Mouse (Mus musculus) forebrain, postnatal 0 days (tissue): ENCODE data around the gene C2. TPM values are rescaled to one million over a fixed set of nuclear protein-coding genes. Genes with fewer than 3 reads are reported as not detected.
A peak's percentile ranks its signal among the peaks of the same experiment; 100 is the strongest.

ENCODE experiments used
- ATAC-seq: fragments of 200-750 bp; cut with Nextera tagmentation; 2 replicates; pipeline ENCODE4 v1.8.0; 2017; ENCODE audit warnings: mild to moderate bottlenecking, moderate library complexity
- DNase-seq: peaks from one replicate; pipeline ENCODE4 v3.0.0-alpha.2; 2015
- H3K27ac ChIP-seq: fragments of 300-500 bp; sonication (generic); 2 replicates; pipeline ENCODE4 v1.5.1; 2014; ENCODE audit warnings: low read depth, mild to moderate bottlenecking, antibody characterized with exemption, low read length, moderate library complexity, mixed read lengths
- H3K27me3 ChIP-seq: fragments of 300-500 bp; sonication (generic); 2 replicates; pipeline ENCODE4 v1.6.1; 2014; ENCODE audit warnings: mild to moderate bottlenecking, low read length, mixed read lengths; ENCODE audit not compliant: insufficient read depth
- H3K36me3 ChIP-seq: fragments of 300-500 bp; sonication (generic); 2 replicates; pipeline ENCODE4 v1.6.1; 2014; ENCODE audit warnings: mild to moderate bottlenecking, moderate library complexity; ENCODE audit not compliant: insufficient read depth
- H3K4me1 ChIP-seq: fragments of 300-500 bp; sonication (generic); 2 replicates; pipeline ENCODE4 v1.6.1; 2014; ENCODE audit warnings: antibody characterized with exemption; ENCODE audit not compliant: insufficient read depth
- H3K4me2 ChIP-seq: fragments of 300-500 bp; sonication (generic); 2 replicates; pipeline ENCODE4 v1.6.1; 2014; ENCODE audit warnings: low read depth, mild to moderate bottlenecking, moderate library complexity
- H3K4me3 ChIP-seq: fragments of 300-500 bp; sonication (generic); 2 replicates; pipeline ENCODE4 v1.5.1; 2014; ENCODE audit warnings: low read depth, low read length, mixed read lengths
- H3K9ac ChIP-seq: fragments of 300-500 bp; sonication (generic); 2 replicates; pipeline ENCODE4 v1.6.1; 2014; ENCODE audit warnings: mild to moderate bottlenecking
- H3K9me3 ChIP-seq: fragments of 300-500 bp; sonication (generic); 2 replicates; pipeline ENCODE4 v1.6.1; 2016; ENCODE audit warnings: low read length
- CTCF ChIP-seq: sonication (generic); IDR thresholded peaks from 2 replicates; pipeline ENCODE4 v1.5.1; 2016; ENCODE audit warnings: antibody characterized with exemption, control low read depth, low read depth
- whole genome bisulfite sequencing: fragments of 180-500 bp; shearing (Covaris S2); extraction: QIAGEN DNeasy Blood & Tissue Kit; methylation state at CpG from one replicate; pipeline ENCODE4 v1.1.7; 2014; 5-methylcytosine and 5-hydroxymethylcytosine counted together
- polyA plus RNA-seq: library from polyadenylated mRNA; unstranded; fragments of >200 nt; fragmentation: Nextera tagmentation; extraction: Ambion mirVana; gene quantifications from 2 replicates; pipeline ENCODE4 v1.2.1, GENCODE M21; 2015
- total RNA-seq: library from RNA; depleted of rRNA; stranded (reverse); fragments of >200 nt; gene quantifications from 2 replicates; pipeline ENCODE4 v1.2.3, GENCODE M21; 2014

C2 gene
- total and polyA plus RNA-seq, 2 experiments from 2014 or later = 3.5 to 6.1 TPM

- Histone ChIP-seq H3K4me2 (no peak overlapping the region), H3K4me3 (no peak overlapping the region), H3K9ac (no peak overlapping the region), H3K4me1 (no peaks in the 10 kb centered on the region), H3K36me3 (peaks cover 20% of the 10 kb centered on the region), H3K9me3 (no peaks in the 10 kb centered on the region), H3K27ac (no peak overlapping the region), H3K27me3 (no peaks in the 10 kb centered on the region)
- ATAC-seq = no peak
- no peak for TF ChIP-seq CTCF
- no peak for DNase-seq
- 85% methylated on average over 6 of the region's 6 CpGs for WGBS
These were observed 40.0 kb upstream of the C2 start for GRCm38 (mm10) chr17:34937960-34938505.

DNA sequence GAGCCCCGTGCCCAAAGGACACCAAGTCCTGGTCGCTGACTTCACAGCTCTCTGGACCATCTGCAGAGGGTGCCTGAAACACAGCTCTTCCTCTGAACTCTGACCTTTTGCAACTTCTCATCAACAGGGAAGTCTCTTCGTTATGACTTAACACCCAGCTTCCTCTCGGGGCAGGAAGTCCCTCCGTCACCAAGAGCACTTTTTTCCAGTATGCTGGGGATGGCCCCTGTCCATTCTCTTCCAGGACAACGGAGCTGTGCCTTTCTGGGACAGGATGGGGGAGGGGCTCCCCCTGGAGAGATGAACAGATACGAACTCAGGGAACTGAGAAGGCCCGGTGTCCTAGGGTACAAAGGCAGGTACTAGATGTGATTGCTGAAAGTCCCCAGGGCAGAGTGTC, 36.8 kb upstream of the C2 start:
- Histone ChIP-seq H3K9ac (no peak overlapping the region), H3K27me3 (no peaks in the 10 kb centered on the region), H3K9me3 (no peaks in the 10 kb centered on the region), H3K4me1 (peaks cover 7% of the 10 kb centered on the region), H3K36me3 (peaks cover 20% of the 10 kb centered on the region), H3K4me2 (no peak overlapping the region), H3K4me3 (no peak overlapping the region), H3K27ac (no peak overlapping the region)
- no peak for ATAC-seq
- TF ChIP-seq CTCF = no peak
- 59% methylated on average over 8 of the region's 8 CpGs for WGBS
- DNase-seq = no peak

DNA sequence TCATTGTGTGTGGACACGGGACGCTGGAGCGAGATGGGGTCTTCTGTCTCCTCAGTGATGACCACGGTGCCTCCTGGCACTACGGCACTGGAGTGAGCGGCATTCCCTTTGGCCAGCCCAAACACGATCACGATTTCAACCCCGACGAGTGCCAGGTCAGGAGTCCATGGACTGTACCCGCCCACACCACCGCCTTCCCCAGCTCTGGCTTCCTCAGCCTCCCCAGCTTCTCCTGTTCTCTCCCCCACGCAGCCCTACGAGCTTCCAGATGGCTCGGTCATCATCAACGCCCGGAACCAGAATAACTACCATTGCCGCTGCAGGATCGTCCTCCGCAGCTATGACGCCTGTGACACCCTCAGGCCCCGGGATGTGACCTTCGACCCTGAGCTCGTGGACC, 36.0 kb upstream of the C2 start:
- DNase-seq (no peak), ATAC-seq (no peak)
- 75% methylated on average over 24 of the region's 24 CpGs for whole genome bisulfite sequencing
- no peak overlapping the region for H3K4me3 ChIP-seq
- H3K36me3 ChIP-seq = peaks cover 20% of the 10 kb centered on the region
- H3K4me1 ChIP-seq = peaks cover 7% of the 10 kb centered on the region
- no peak overlapping the region for H3K9ac ChIP-seq
- no peaks in the 10 kb centered on the region for H3K9me3 ChIP-seq
- H3K4me2 ChIP-seq = no peak overlapping the region
- TF ChIP-seq CTCF = no peak
- no peaks in the 10 kb centered on the region for H3K27me3 ChIP-seq
- H3K27ac ChIP-seq = no peak overlapping the region

DNA sequence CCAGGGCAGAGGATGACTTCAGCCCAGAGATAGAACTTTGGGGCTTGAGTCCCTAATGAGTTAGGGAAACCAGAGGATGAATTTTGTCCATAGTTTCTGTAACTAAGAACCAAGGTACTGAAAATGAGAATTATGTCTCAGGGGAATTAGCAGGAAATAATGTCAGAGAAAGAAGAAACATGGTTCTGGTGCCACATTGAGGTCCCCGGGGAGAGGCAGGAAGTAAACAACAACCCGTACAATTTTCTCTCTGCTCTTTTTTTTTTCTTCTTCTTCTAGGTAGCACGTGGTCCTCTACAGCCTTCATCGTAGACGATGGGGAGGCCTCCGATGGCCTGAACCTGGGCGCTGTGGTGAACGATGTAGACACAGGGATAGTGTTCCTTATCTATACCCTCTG, 34.2 kb upstream of the C2 start:
- ATAC-seq = no peak
- H3K27me3 ChIP-seq = no peaks in the 10 kb centered on the region
- no peaks in the 10 kb centered on the region for H3K9me3 ChIP-seq
- H3K4me2 ChIP-seq = peak overlapping the region; percentile 99
- H3K4me3 ChIP-seq = peak overlapping the region; percentile 87
- peaks cover 20% of the 10 kb centered on the region for H3K36me3 ChIP-seq
- TF ChIP-seq CTCF = no peak
- H3K4me1 ChIP-seq = peaks cover 7% of the 10 kb centered on the region
- no peak overlapping the region for H3K27ac ChIP-seq
- DNase-seq = no peak
- WGBS = 91% methylated on average over 8 of the region's 8 CpGs
- peak overlapping the region; percentile 88 for H3K9ac ChIP-seq

GRCm38 (mm10) chr17:34931735-34932098, 33.7 kb upstream of the C2 start:
- Histone ChIP-seq H3K4me3 (peak overlapping the region; percentile 87), H3K9ac (peak overlapping the region; percentile 88), H3K4me2 (peak overlapping the region; percentile 99), H3K4me1 (peaks cover 7% of the 10 kb centered on the region), H3K9me3 (no peaks in the 10 kb centered on the region), H3K27ac (peak overlapping the region; percentile 67), H3K27me3 (no peaks in the 10 kb centered on the region), H3K36me3 (peaks cover 20% of the 10 kb centered on the region)
- DNase-seq = peak; percentile 38
- peak; percentile 5 for ATAC-seq
- 11% methylated on average over 14 of the region's 14 CpGs for WGBS
- no peak for TF ChIP-seq CTCF

GRCm38 (mm10) chr17:34931061-34931734, 33.1 kb upstream of the C2 start, which contains the start of gene Neu1:
Gene Neu1, plus strand, starts transcription at chr17:34931253.
- Histone ChIP-seq H3K9ac (peak within 1 kb of the TSS; percentile 88), H3K9me3 (no peaks in the 10 kb centered on the region), H3K4me2 (peak within 1 kb of the TSS; percentile 99), H3K27me3 (no peaks in the 10 kb centered on the region), H3K4me3 (peak within 1 kb of the TSS; percentile 87), H3K4me1 (peaks cover 7% of the 10 kb centered on the region), H3K27ac (peak within 1 kb of the TSS; percentile 67), H3K36me3 (peaks cover 20% of the 10 kb centered on the region)
- ATAC-seq (peak; percentile 99), DNase-seq (peak; percentile 98)
- 1% methylated on average over 38 of the region's 38 CpGs for WGBS
- peak; percentile 83 for TF ChIP-seq CTCF

GRCm38 (mm10) chr17:34928841-34929240, 30.8 kb upstream of the C2 start:
- no peak overlapping the region for H3K9ac ChIP-seq
- peaks cover 7% of the 10 kb centered on the region for H3K4me1 ChIP-seq
- peaks cover 3% of the 10 kb centered on the region; the same call in 1 of the 2 replicates for H3K36me3 ChIP-seq
- H3K4me3 ChIP-seq = no peak overlapping the region
- WGBS = 77% methylated on average over 4 of the region's 4 CpGs
- H3K27ac ChIP-seq = no peak overlapping the region
- TF ChIP-seq CTCF = no peak
- H3K27me3 ChIP-seq = no peaks in the 10 kb centered on the region
- no peaks in the 10 kb centered on the region for H3K9me3 ChIP-seq
- ATAC-seq (no peak), DNase-seq (no peak)
- no peak overlapping the region for H3K4me2 ChIP-seq
